Mouse (Mus musculus): ENCODE results near the gene Pxdc1.

DNA sequence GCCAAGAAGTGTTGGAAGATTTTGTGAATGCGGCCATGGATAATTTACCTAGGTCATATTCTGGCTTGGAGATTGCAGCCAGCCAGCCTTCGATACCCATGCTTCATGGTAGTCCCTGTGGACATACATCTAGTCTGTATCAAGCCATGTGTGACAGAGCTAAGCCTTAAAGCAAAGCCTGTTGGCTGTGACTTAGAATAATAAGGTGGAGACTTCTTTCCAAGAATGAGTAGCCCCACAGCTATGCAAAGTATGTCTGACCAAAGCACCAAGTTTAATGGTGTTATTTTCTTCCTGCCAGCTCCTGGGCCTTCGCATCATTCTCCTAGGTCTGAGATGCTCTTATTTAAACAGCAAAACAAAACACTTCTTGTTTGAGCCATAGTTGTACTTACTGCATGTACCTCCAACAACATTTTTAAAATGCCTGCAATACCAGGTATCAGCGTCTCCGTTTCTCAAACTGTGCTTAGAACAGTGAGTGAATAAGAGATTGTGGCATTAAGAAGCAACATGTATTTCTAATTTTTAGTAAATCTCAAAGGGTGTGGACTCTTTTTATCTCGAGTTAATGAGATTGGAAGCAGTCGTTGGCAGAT lies 43.5 kb upstream of the Pxdc1 start:
- TF ChIP-seq POLR2A (IDR thresholded peaks at IDR 0.05; ENCODE audit: low read depth, low read length) (no peak), CTCF (IDR thresholded peaks at IDR 0.05; ENCODE audit: borderline replicate concordance, insufficient read depth, low read length) (no peak)

Measured in embryonic fibroblast, embryonic 13.5 days (primary cell).